24 mouse cellular contexts compared by ENCODE assay signal in the genomic region with DNA sequence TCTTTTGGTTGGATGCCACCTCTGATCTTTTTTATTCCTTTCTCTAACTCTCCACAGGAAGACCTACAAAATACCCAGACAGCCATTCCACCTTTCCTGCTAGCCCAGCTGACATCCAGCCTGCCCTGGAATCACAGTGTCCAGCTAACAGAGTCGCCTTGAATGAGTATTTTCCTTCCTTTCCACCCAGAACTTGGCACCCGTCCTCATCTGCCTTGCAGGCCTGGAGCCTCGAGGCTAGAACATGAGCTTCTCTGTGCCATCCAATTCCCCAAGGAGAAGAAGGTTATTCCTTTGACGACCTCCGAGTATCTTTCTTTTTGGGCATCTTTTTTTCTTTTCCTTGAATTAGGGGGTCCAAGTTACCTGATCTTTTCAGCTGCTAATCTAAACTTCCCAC.
DNase-seq lines count a peak whose midpoint lies in the region; ATAC-seq and TF ChIP-seq lines count a peak whose summit lies in the region.
"Had no signal": no experiment of that assay in that cellular context is flagged by ENCODE, and none has a peak within 500 bp of the region (broad histone marks: within the 10 kb centered on the region; RNA-seq: fewer than 3 reads in every experiment).

No protein-coding gene starts in this region.

- WGBS in forebrain, embryonic 13.5 days, result 74% methylated on average over 5 of the region's 5 CpGs
- WGBS in forebrain, embryonic 14.5 days, result 68% methylated on average over 5 of the region's 5 CpGs
- 63% methylated on average over 5 of the region's 5 CpGs for WGBS in hindbrain, postnatal 0 days
- WGBS in neural tube, embryonic 14.5 days, result 57% methylated on average over 5 of the region's 5 CpGs

- intact Hi-C loops in left cerebral cortex, postnatal 4 days (cut with DNase I), result loop anchor here (2.0 kb wide), 1 partner anchor 313 kb away; no protein-coding TSS in a partner anchor

- 0 out of 2 replicates have a peak overlapping the region, but pooled peaks have one; percentile 5 for H3K9ac ChIP-seq in forebrain, embryonic 13.5 days
- no peak overlapping the region for H3K9ac ChIP-seq in forebrain, embryonic 14.5 days (ENCODE audit: low read length)
- no peak overlapping the region for H3K9ac ChIP-seq in hindbrain, postnatal 0 days (replicated peaks; ENCODE audit: low read length)
- no peak overlapping the region for H3K9ac ChIP-seq in neural tube, embryonic 14.5 days (replicated peaks; ENCODE audit: low read depth, low read length)
- H3K9ac ChIP-seq: forebrain, embryonic 12.5 days; heart, embryonic 13.5 days; intestine, embryonic 15.5 days; kidney, embryonic 15.5 days had no signal

- H3K36me3 ChIP-seq in forebrain, embryonic 13.5 days (ENCODE audit: poor library complexity, severe bottlenecking), result no peaks in the 10 kb centered on the region
- H3K36me3 ChIP-seq in forebrain, embryonic 14.5 days (ENCODE audit: control insufficient read depth, insufficient read depth, low read length), result no peaks in the 10 kb centered on the region
- no peaks in the 10 kb centered on the region for H3K36me3 ChIP-seq in hindbrain, postnatal 0 days (ENCODE audit: insufficient read depth, low read length)
- no peaks in the 10 kb centered on the region for H3K36me3 ChIP-seq in neural tube, embryonic 14.5 days (ENCODE audit: control insufficient read depth, insufficient read depth, low read length)
- H3K36me3 ChIP-seq: forebrain, embryonic 12.5 days; G1E; intestine, embryonic 15.5 days; kidney, embryonic 15.5 days had no signal

- no peak overlapping the region for H3K27ac ChIP-seq in forebrain, embryonic 13.5 days
- no peak overlapping the region for H3K27ac ChIP-seq in forebrain, embryonic 14.5 days (ENCODE audit: low read depth, low read length)
- H3K27ac ChIP-seq in hindbrain, postnatal 0 days, result no peak overlapping the region
- no peak overlapping the region; the same call in 1 of the 2 replicates for H3K27ac ChIP-seq in neural tube, embryonic 14.5 days (ENCODE audit: low read depth, low read length)
- H3K27ac ChIP-seq: forebrain, embryonic 12.5 days; heart, embryonic 13.5 days; intestine, embryonic 15.5 days; kidney, embryonic 15.5 days; left cerebral cortex, adult 2 months had no signal

- H3K4me1 ChIP-seq in forebrain, embryonic 13.5 days, result peaks cover 34% of the 10 kb centered on the region
- peaks cover 16% of the 10 kb centered on the region for H3K4me1 ChIP-seq in forebrain, embryonic 14.5 days (ENCODE audit: control insufficient read depth, insufficient read depth, low read length)
- no peaks in the 10 kb centered on the region for H3K4me1 ChIP-seq in hindbrain, postnatal 0 days (ENCODE audit: insufficient read depth, low read length)
- peaks cover 32% of the 10 kb centered on the region for H3K4me1 ChIP-seq in neural tube, embryonic 14.5 days (ENCODE audit: control insufficient read depth, insufficient read depth, low read length)

- no peaks in the 10 kb centered on the region for H3K9me3 ChIP-seq in forebrain, embryonic 13.5 days (replicated peaks)
- no peaks in the 10 kb centered on the region for H3K9me3 ChIP-seq in forebrain, embryonic 14.5 days (replicated peaks; ENCODE audit: control insufficient read depth, low read length)
- no peaks in the 10 kb centered on the region for H3K9me3 ChIP-seq in hindbrain, postnatal 0 days (ENCODE audit: low read length)
- no peaks in the 10 kb centered on the region for H3K9me3 ChIP-seq in neural tube, embryonic 14.5 days (ENCODE audit: control insufficient read depth, low read length)
- H3K9me3 ChIP-seq: forebrain, embryonic 12.5 days; heart, embryonic 13.5 days; intestine, embryonic 15.5 days; kidney, embryonic 15.5 days had no signal

- H3K4me3 ChIP-seq in forebrain, embryonic 13.5 days, result no peak overlapping the region
- H3K4me3 ChIP-seq in forebrain, embryonic 14.5 days (ENCODE audit: low read depth, low read length), result no peak overlapping the region
- no peak overlapping the region for H3K4me3 ChIP-seq in hindbrain, postnatal 0 days (ENCODE audit: low read length)
- H3K4me3 ChIP-seq in neural tube, embryonic 14.5 days (ENCODE audit: low read depth, low read length), result no peak overlapping the region
- H3K4me3 ChIP-seq: forebrain, embryonic 12.5 days; heart, embryonic 13.5 days; intestine, embryonic 15.5 days; kidney, embryonic 15.5 days; left cerebral cortex, adult 2 months had no signal

- ATAC-seq in forebrain, embryonic 13.5 days, result no peak
- ATAC-seq in forebrain, embryonic 14.5 days, result no peak
- no peak for ATAC-seq in hindbrain, postnatal 0 days
- ATAC-seq in neural tube, embryonic 14.5 days (ENCODE audit: low read depth), result no peak
- ATAC-seq: activated CD4-positive, CD25-positive, alpha-beta regulatory T cell, adult 4 months; intestine, embryonic 15.5 days had no signal

- H3K27me3 ChIP-seq in forebrain, embryonic 13.5 days, result peaks cover 9% of the 10 kb centered on the region; the same call in 1 of the 2 replicates
- H3K27me3 ChIP-seq in forebrain, embryonic 14.5 days (replicated peaks; ENCODE audit: control insufficient read depth, insufficient read depth, low read length), result no peaks in the 10 kb centered on the region
- no peaks in the 10 kb centered on the region for H3K27me3 ChIP-seq in hindbrain, postnatal 0 days (ENCODE audit: insufficient read depth, low read length)
- H3K27me3 ChIP-seq in neural tube, embryonic 14.5 days (ENCODE audit: control insufficient read depth, insufficient read depth, low read length), result no peaks in the 10 kb centered on the region
- H3K27me3 ChIP-seq: intestine, embryonic 15.5 days had no signal

- no peak for DNase-seq in forebrain, embryonic 14.5 days (ENCODE audit: low spot score)
- peak; percentile 35 for DNase-seq in left cerebral cortex, postnatal 4 days
- no peak for DNase-seq in left cerebral cortex, adult 9 months (ENCODE audit: low spot score in 2 of 2)
- no peak for DNase-seq in hindbrain, postnatal 0 days (ENCODE audit: low spot score)
- no peak for DNase-seq in kidney, adult 11 months
- DNase-seq in testis, postnatal 10 days (ENCODE audit: low spot score), result no peak
- DNase-seq: adrenal gland, postnatal 14 days; cerebellum, postnatal 25 days; heart, adult 18-20 months; kidney, postnatal 4 days; layer of hippocampus, adult 9-11 months; lung, adult 18-20 months; lung, postnatal 14 days; thymus, postnatal 36 days had no signal

- H3K4me2 ChIP-seq in forebrain, embryonic 13.5 days, result 0 out of 2 replicates have a peak overlapping the region, but pooled peaks have one; percentile 36
- H3K4me2 ChIP-seq in forebrain, embryonic 14.5 days (ENCODE audit: low read length), result no peak overlapping the region
- peak overlapping the region; percentile 80; the same call in 1 of the 2 replicates for H3K4me2 ChIP-seq in hindbrain, postnatal 0 days (ENCODE audit: low read depth, low read length)
- peak overlapping the region; percentile 76 for H3K4me2 ChIP-seq in neural tube, embryonic 14.5 days (ENCODE audit: low read depth, low read length)
- H3K4me2 ChIP-seq: forebrain, embryonic 12.5 days; heart, embryonic 13.5 days; intestine, embryonic 15.5 days; kidney, embryonic 15.5 days; liver, embryonic 11.5 days had no signal

- TF ChIP-seq CTCF in hindbrain, postnatal 0 days (IDR thresholded peaks at IDR 0.05; ENCODE audit: low read depth), result no peak
